Mouse (Mus musculus) midbrain, embryonic 12.5 days (tissue): ENCODE data around the gene Kif27. TPM values are rescaled to one million over a fixed set of nuclear protein-coding genes. Genes with fewer than 3 reads are reported as not detected.
A peak's percentile ranks its signal among the peaks of the same experiment; 100 is the strongest.
"Not testable (repeated sequence)": the region's sequence is repeated elsewhere in the genome, so short reads cannot be mapped to it uniquely, and the experiment has no call there.

ENCODE experiments used
- ATAC-seq: fragments of 200-750 bp; cut with Nextera tagmentation; 2 replicates; pipeline ENCODE4 v1.8.0; 2017; ENCODE audit warnings: low read depth, moderate TSS enrichment, moderate library complexity; ENCODE audit not compliant: low FRiP score
- H3K27ac ChIP-seq: fragments of 300-500 bp; sonication (generic); replicated peaks from 2 replicates; pipeline ENCODE4 v1.5.1; 2016; ENCODE audit warnings: mild to moderate bottlenecking
- H3K27me3 ChIP-seq: fragments of 300-500 bp; sonication (generic); 2 replicates; pipeline ENCODE4 v1.6.1; 2016; ENCODE audit warnings: mild to moderate bottlenecking
- H3K36me3 ChIP-seq: fragments of 300-500 bp; sonication (generic); 2 replicates; pipeline ENCODE4 v1.6.1; 2016
- H3K4me1 ChIP-seq: fragments of 300-500 bp; sonication (generic); 2 replicates; pipeline ENCODE4 v1.6.1; 2016
- H3K4me2 ChIP-seq: fragments of 300-500 bp; sonication (generic); replicated peaks from 2 replicates; pipeline ENCODE4 v1.6.1; 2016; ENCODE audit warnings: mild to moderate bottlenecking, moderate library complexity
- H3K4me3 ChIP-seq: fragments of 300-500 bp; sonication (generic); 2 replicates; pipeline ENCODE4 v1.5.1; 2016; ENCODE audit warnings: mild to moderate bottlenecking
- H3K9ac ChIP-seq: fragments of 300-500 bp; sonication (generic); replicated peaks from 2 replicates; pipeline ENCODE4 v1.6.1; 2016; ENCODE audit warnings: mild to moderate bottlenecking, moderate library complexity
- H3K9me3 ChIP-seq: fragments of 300-500 bp; sonication (generic); 2 replicates; pipeline ENCODE4 v1.6.1; 2016; ENCODE audit warnings: mild to moderate bottlenecking
- WGBS: fragments of 180-500 bp; shearing (Covaris S2); methylation state at CpG from one replicate; pipeline ENCODE4 v1.1.7; 2016; 5-methylcytosine and 5-hydroxymethylcytosine counted together
- polyA plus RNA-seq: library from polyadenylated mRNA; unstranded; fragments of >200 nt; fragmentation: Nextera tagmentation; extraction: Ambion mirVana; gene quantifications from 2 replicates; pipeline ENCODE4 v1.2.1, GENCODE M21; 2016

Gene Kif27
- polyA plus RNA-seq, 1 experiment from 2014 or later: 1.3 TPM

DNA sequence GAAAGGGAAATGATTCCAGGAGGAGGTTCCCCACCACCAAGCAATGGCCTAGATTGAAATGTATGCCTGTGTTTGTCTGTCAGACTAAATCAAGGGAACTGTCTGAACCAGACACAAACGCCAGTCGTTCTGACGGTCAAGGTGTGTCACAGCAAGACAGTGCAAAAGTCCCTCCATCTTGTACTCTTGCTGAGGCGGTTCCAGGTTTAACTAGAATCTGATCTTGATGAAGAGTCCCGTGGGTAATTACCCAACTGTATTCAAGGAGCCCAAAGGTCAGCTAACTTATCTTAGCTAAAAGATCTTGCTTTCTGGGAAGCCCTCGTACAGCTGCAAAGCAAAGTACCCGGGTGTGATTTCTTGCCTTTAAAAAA, 26.6 kb upstream of the Kif27 start:
- peak overlapping the region; percentile 82 for H3K4me3 ChIP-seq
- WGBS: 88% methylated on average over 7 of the region's 7 CpGs

DNA sequence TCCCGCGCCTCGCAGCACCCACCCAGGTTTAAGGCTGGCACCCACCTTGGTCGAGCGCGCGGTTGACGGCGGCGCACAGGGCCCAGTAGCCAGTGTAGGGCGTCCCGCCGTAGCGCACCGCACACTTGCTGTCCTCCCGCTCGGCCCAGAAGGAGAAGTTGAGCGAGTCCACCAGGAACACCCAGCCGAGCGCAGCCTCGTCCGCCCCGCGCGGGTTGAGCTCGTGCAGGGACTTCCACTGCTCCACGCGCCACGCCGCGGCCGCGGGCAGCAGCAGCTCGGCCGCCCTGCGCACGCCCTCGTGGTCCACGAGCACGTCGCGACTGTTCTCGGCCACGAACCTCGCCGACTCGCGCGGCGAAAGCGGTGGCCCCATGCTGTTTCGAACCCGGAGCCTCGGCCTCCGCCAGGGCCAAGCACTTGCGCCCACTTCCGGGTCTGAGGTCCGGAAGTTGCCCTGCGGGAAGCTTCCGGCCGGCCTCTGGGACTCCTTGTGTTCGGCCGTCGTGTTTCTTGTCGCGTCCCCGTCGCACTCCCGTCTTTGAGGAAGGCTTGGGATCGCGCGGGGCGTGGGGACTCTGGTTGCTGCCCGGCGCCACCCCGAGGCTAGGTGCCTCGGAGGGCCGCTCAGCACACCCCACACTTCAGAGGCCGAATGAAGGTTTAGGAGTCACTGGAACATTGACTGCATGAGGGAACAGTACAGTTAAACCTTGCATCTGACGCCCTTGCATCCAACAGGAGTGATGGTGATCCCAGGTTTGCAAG, 26.0 kb upstream of the Kif27 start, which contains the start of gene 2210016F16Rik:
Gene 2210016F16Rik, minus strand, starts transcription at position 447 of the 768 bp plus-strand sequence.
- H3K27me3 ChIP-seq: no peaks in the 10 kb centered on the region
- H3K4me3 ChIP-seq: peak within 1 kb of the TSS; percentile 82
- H3K9ac ChIP-seq: peak within 1 kb of the TSS; percentile 74
- ATAC-seq: peak; percentile 75
- 0 out of 2 replicates have a peak within 1 kb of the TSS, but pooled peaks have one; percentile 5 for H3K27ac ChIP-seq
- 4% methylated on average over 80 of the region's 80 CpGs for WGBS
- peaks cover 34% of the 10 kb centered on the region for H3K36me3 ChIP-seq
- peaks cover 6% of the 10 kb centered on the region for H3K4me1 ChIP-seq
- H3K4me2 ChIP-seq: peak within 1 kb of the TSS; percentile 78
- peaks cover 21% of the 10 kb centered on the region for H3K9me3 ChIP-seq

More for the DNA sequence above, 26.6 kb upstream of the Kif27 start:
- H3K36me3 ChIP-seq: peaks cover 32% of the 10 kb centered on the region
- H3K27me3 ChIP-seq: no peaks in the 10 kb centered on the region
- peaks cover 6% of the 10 kb centered on the region for H3K4me1 ChIP-seq
- H3K9me3 ChIP-seq: peaks cover 16% of the 10 kb centered on the region
- no peak; the same call in 1 of the 2 replicates for ATAC-seq
- H3K4me2 ChIP-seq: peak overlapping the region; percentile 78
- peak overlapping the region; percentile 74 for H3K9ac ChIP-seq
- no peak overlapping the region for H3K27ac ChIP-seq

DNA sequence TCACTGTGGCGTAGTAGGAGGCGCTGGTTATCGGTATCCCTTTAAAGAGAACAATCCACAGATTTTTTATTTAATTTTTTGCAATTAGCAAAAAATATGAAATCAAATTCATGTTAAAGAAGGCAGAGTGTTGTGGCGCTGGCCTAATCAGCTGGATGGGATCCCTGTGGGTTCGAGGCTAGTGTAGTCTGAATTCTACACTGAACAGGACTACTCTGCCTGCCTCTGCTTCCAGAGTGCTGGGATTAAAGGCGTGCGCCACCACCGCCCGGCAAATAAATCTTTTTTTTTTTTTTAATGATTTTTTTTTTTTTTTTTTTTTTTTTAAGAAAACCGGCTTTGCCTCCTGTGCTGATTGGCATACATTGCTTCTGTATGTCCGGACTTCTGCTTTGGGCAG, 25.4 kb upstream of the Kif27 start:
- peaks cover 6% of the 10 kb centered on the region for H3K4me1 ChIP-seq
- peak overlapping the region; percentile 74 for H3K9ac ChIP-seq
- peak overlapping the region; percentile 78 for H3K4me2 ChIP-seq
- peak overlapping the region; percentile 82 for H3K4me3 ChIP-seq
- no peaks in the 10 kb centered on the region for H3K27me3 ChIP-seq
- 0 out of 2 replicates have a peak, but pooled peaks have one; percentile 56 for ATAC-seq
- H3K9me3 ChIP-seq: peaks cover 22% of the 10 kb centered on the region
- 60% methylated on average over 11 of the region's 11 CpGs for WGBS
- peaks cover 31% of the 10 kb centered on the region for H3K36me3 ChIP-seq
- no peak overlapping the region for H3K27ac ChIP-seq

DNA sequence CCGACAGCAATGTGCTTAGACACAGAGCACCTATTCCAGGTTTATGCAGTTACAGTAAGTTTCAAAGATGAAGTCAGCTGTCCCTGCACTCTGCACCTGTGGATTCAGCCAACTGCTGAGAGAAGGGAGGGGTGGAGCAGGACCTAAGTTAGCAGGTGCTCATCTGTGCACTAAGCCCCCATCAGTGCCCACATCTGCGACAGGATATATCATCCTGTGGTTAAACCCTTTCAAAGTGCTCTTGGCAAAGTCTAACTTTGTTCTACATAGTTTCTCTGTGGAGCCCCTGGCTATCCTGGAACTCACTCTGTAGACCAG, 14.2 kb upstream of the Kif27 start:
- 91% methylated on average over 2 of the region's 2 CpGs for WGBS
- Histone ChIP-seq H3K27ac (no peak overlapping the region), H3K9me3 (no peaks in the 10 kb centered on the region), H3K4me1 (no peaks in the 10 kb centered on the region), H3K36me3 (no peaks in the 10 kb centered on the region), H3K27me3 (no peaks in the 10 kb centered on the region), H3K9ac (no peak overlapping the region), H3K4me3 (no peak overlapping the region), H3K4me2 (no peak overlapping the region)
- ATAC-seq: no peak

DNA sequence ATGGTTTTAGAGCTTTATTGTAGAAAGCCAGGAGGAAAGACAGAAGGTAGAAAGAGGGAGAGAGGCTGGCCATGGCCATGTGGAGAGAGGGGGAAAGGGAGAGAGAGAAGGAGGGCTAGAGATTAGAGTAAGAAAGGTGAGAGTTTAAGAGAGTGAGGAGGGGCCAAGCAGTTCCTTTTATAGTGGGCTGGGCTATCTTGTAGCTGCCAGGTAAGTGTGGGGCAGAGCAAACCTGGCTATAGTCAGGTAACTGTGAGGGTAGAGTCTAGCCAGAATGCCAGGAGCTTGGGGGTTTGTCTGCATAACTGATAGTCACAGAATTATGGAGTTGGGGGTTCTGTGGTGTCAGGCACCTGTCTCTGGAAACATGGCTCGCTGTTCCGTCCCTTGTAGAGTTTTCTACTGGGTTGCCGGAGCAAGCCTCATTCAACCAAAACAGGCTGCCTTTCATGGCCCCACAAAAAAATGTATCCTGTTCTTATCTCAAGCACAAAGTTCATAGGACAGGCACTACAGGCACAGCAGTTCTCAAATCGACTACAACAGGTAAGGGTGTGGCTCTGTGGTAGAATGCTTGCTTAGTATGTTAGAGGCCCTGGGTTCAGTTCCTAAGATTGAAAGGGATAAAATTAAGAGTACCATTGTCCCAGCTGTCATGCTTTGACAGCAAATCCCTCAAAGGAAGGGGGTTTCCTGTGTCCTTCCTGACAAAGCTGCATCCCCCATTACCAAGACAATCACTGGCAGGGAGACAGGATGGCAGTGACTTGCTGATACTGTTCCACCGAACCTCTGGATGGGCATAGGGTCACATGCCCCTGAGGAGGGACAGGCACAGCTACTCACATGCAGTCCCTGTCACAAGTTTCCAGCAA, 13.6 kb upstream of the Kif27 start:
- no peak overlapping the region for H3K4me3 ChIP-seq
- no peaks in the 10 kb centered on the region for H3K27me3 ChIP-seq
- no peak overlapping the region for H3K4me2 ChIP-seq
- no peaks in the 10 kb centered on the region for H3K4me1 ChIP-seq
- WGBS: 89% methylated on average over 5 of the region's 5 CpGs
- ATAC-seq: no peak
- H3K9ac ChIP-seq: no peak overlapping the region
- no peak overlapping the region for H3K27ac ChIP-seq
- H3K9me3 ChIP-seq: no peaks in the 10 kb centered on the region
- no peaks in the 10 kb centered on the region for H3K36me3 ChIP-seq

DNA sequence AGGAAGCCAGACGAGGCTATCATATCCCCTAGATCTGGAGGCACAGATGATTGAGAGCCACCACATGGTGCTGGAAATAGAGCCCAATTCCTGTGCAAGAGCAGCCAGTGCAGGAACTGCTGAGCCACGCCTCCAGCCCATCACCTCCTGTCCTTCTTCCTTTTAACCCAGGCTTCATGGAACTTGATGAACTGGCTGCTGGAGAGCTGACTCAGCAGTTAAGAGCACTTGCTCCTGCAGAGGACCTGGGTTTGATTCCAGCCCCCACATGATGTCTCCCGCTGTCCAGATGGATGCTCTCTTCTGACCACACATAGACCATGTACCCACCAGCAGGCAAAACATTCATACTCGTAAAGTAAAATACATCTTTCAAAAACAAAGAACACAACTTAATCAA, 9.9 kb upstream of the Kif27 start:
- H3K27me3 ChIP-seq: no peaks in the 10 kb centered on the region
- WGBS: 83% methylated on average over 4 of the region's 4 CpGs
- H3K27ac ChIP-seq: no peak overlapping the region
- H3K4me2 ChIP-seq: no peak overlapping the region
- H3K36me3 ChIP-seq: no peaks in the 10 kb centered on the region
- no peak overlapping the region for H3K4me3 ChIP-seq
- H3K9me3 ChIP-seq: no peaks in the 10 kb centered on the region
- ATAC-seq: no peak
- H3K4me1 ChIP-seq: no peaks in the 10 kb centered on the region
- H3K9ac ChIP-seq: no peak overlapping the region

DNA sequence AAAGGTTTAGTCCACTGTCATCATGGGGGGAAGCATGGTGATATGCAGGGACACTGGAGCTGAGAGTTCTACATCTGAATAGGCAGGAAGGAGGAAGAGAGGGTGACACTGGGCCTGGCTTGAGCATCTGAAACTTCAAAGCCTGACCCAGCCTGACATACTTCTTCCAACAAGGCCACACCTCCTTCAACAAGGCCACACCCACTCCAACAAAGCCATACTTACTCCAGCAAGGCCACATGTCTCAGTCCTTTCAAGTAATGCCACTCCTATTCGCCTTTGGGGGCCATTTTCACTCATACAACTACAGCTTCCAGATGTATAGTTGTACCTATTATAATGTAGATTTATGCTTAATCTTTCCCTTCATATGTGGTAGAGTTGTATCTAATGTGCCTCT, 8.7 kb upstream of the Kif27 start:
- H3K36me3 ChIP-seq: no peaks in the 10 kb centered on the region
- no peaks in the 10 kb centered on the region for H3K4me1 ChIP-seq
- 75% methylated on average over 1 of the region's 1 CpGs for WGBS
- H3K27me3 ChIP-seq: no peaks in the 10 kb centered on the region
- no peak for ATAC-seq
- no peak overlapping the region for H3K9ac ChIP-seq
- H3K4me2 ChIP-seq: no peak overlapping the region
- no peak overlapping the region for H3K27ac ChIP-seq
- no peaks in the 10 kb centered on the region for H3K9me3 ChIP-seq
- H3K4me3 ChIP-seq: no peak overlapping the region

DNA sequence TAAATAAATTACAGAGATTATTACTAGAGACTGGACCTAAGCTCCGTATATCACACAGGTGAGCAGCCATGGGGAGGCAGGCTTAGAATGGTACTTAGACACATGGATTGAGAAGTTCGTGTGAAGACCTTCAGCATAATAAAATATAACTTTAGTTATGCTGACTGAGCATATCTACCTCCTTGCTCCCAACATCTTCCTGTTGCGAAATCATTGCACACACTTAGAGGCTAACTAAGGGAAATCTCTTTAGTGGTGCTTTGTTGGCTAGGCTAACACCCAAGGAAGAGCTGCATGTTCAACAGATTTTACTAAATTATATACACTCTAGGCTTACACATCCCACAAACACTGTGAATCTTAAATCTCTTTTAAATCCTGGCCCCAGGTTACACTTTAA, 7.5 kb upstream of the Kif27 start:
- 86% methylated on average over 3 of the region's 3 CpGs for WGBS
- H3K9me3 ChIP-seq: no peaks in the 10 kb centered on the region

DNA sequence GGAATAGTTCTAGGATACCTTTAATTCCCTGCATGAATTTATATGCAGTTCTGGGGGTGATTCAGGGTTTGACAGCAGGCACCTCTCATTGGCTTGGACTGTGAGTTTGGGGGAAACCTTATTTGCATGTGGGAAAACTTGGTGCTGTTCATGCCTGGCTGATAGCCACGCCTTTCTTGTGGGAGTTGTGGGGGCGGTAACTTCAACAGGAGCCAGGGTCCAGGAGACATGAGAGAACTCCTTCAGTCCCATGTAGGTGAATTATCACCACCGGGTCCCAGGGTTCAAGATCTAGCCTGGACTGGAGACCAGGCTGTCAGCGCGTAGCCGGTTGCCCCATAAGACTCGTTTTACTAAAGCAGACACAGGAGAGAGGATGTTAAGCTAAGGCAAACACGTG, 6.3 kb upstream of the Kif27 start:
- not testable (repeated sequence) for H3K27ac ChIP-seq, H3K27me3 ChIP-seq, H3K36me3 ChIP-seq, H3K4me2 ChIP-seq, ATAC-seq, H3K9me3 ChIP-seq, H3K4me1 ChIP-seq, H3K9ac ChIP-seq, H3K4me3 ChIP-seq
- WGBS: 83% methylated on average over 8 of the region's 8 CpGs

More for the DNA sequence above, 7.5 kb upstream of the Kif27 start:
- no peak overlapping the region for H3K27ac ChIP-seq
- H3K4me3 ChIP-seq: no peak overlapping the region
- H3K9ac ChIP-seq: no peak overlapping the region
- H3K4me1 ChIP-seq: no peaks in the 10 kb centered on the region
- ATAC-seq: no peak
- no peaks in the 10 kb centered on the region for H3K27me3 ChIP-seq
- H3K36me3 ChIP-seq: no peaks in the 10 kb centered on the region
- no peak overlapping the region for H3K4me2 ChIP-seq

DNA sequence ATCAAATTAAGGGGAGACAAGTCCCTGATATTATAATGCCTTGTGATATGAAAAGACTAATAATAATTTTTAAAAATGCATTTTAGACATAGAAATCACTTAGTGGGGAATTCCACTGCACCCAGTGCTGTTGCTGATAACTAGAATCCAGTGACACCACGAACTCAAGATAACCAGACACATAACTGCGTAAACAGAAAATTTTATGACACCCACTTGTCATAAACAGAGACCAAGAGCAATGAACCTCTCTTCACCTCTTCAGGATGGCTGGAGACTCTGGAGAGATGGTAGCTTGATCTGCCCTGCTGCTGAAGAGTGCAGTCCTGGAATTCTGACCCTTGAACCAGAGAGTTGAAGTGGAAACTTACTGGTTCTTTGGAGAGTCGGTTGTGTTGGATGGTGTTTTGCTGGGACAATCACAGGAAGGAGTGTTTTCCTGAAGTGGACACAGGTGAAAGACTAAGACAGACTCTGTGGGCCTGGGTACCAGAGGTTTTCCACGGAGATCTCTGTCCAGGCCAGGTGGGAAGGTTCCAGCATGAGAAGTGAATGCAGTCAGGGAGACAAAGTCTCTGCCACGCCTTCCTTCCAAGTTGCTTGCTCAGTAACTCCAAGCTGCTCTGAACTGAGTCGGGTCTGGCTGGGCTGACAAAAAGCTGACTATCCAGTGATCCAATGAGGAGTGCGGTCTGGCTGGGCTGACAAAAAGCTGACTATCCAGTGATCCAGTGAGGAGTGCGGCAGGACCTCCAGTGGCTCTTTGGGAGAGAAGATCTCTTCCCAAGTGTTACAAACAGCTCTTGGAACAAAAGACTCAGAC, 5.6 kb upstream of the Kif27 start:
- no peaks in the 10 kb centered on the region for H3K9me3 ChIP-seq
- WGBS: 83% methylated on average over 8 of the region's 8 CpGs

DNA sequence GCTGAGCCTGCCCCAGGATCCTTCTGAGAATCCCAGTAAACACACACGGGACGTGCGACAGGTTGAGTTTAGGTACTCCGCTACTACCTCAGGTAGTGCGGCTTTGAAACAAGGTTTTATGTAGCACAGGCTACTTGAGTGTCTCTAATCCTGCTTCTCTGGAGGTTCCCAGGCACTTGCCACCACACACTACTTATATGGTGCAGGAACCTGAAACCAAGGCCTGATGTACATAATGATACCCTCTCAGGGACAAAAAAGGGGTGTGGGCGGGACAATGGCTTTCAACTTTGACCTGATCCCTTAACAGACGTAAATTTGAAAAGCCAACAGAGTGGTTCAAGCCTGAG, 357 bp upstream of the Kif27 start:
- H3K4me2 ChIP-seq: peak overlapping the region; percentile 94
- H3K27me3 ChIP-seq: peaks cover 5% of the 10 kb centered on the region
- H3K9ac ChIP-seq: peak overlapping the region; percentile 51; the same call in 1 of the 2 replicates
- H3K9me3 ChIP-seq: no peaks in the 10 kb centered on the region
- H3K36me3 ChIP-seq: no peaks in the 10 kb centered on the region
- 4% methylated on average over 7 of the region's 7 CpGs for WGBS
- H3K27ac ChIP-seq: no peak overlapping the region
- ATAC-seq: peak; percentile 81; the same call in 1 of the 2 replicates
- 0 out of 2 replicates have a peak, but pooled peaks cover 3% of the 10 kb centered on the region for H3K4me1 ChIP-seq
- H3K4me3 ChIP-seq: peak overlapping the region; percentile 70

More for the DNA sequence above, 5.6 kb upstream of the Kif27 start:
- peaks cover 5% of the 10 kb centered on the region; the same call in 1 of the 2 replicates for H3K27me3 ChIP-seq
- H3K9ac ChIP-seq: no peak overlapping the region
- H3K4me2 ChIP-seq: no peak overlapping the region
- H3K4me1 ChIP-seq: no peaks in the 10 kb centered on the region
- no peaks in the 10 kb centered on the region for H3K36me3 ChIP-seq
- ATAC-seq: no peak
- no peak overlapping the region for H3K27ac ChIP-seq
- no peak overlapping the region for H3K4me3 ChIP-seq
